Mouse (Mus musculus): Measurements from ENCODE around the gene Crebl2. TPM values are rescaled to one million over a fixed set of nuclear protein-coding genes. Genes with fewer than 3 reads are reported as not detected.

The Crebl2 gene
- polyA plus RNA-seq, 1 experiment from 2014 or later = 3.0 TPM

- WGBS = 79% methylated on average over 5 of the region's 5 CpGs
- no peak for ATAC-seq (ENCODE audit: low FRiP score)
- H3K27ac ChIP-seq = no peak overlapping the region
Observed at GRCm38 (mm10) chr6:134879556-134879955, 49.6 kb downstream of the Crebl2 start.

GRCm38 (mm10) chr6:134880046-134880445, 50.1 kb downstream of the Crebl2 start:
- Histone ChIP-seq H3K4me2 (replicated peaks) (no peak overlapping the region), H3K9ac (no peak overlapping the region), H3K36me3 (peaks cover 12% of the 10 kb centered on the region), H3K4me3 (no peak overlapping the region), H3K27me3 (no peaks in the 10 kb centered on the region), H3K4me1 (peaks cover 29% of the 10 kb centered on the region), H3K9me3 (replicated peaks) (no peaks in the 10 kb centered on the region), H3K27ac (0 out of 2 replicates have a peak overlapping the region, but pooled peaks have one; percentile 2)
- 44% methylated on average over 2 of the region's 2 CpGs for WGBS
- ATAC-seq (ENCODE audit: low FRiP score) = no peak

More at GRCm38 (mm10) chr6:134879556-134879955, 49.6 kb downstream of the Crebl2 start:
- Histone ChIP-seq H3K36me3 (peaks cover 12% of the 10 kb centered on the region), H3K4me2 (replicated peaks) (no peak overlapping the region), H3K27me3 (no peaks in the 10 kb centered on the region), H3K4me3 (no peak overlapping the region), H3K4me1 (peaks cover 24% of the 10 kb centered on the region), H3K9ac (no peak overlapping the region), H3K9me3 (replicated peaks) (no peaks in the 10 kb centered on the region)

- Histone ChIP-seq H3K9me3 (replicated peaks) (no peaks in the 10 kb centered on the region), H3K4me1 (peaks cover 53% of the 10 kb centered on the region), H3K27me3 (no peaks in the 10 kb centered on the region), H3K9ac (no peak overlapping the region), H3K36me3 (peaks cover 4% of the 10 kb centered on the region), H3K27ac (no peak overlapping the region), H3K4me3 (no peak overlapping the region), H3K4me2 (replicated peaks) (no peak overlapping the region)
- WGBS = 84% methylated on average over 4 of the region's 4 CpGs
- no peak for ATAC-seq (ENCODE audit: low FRiP score)
Observed at GRCm38 (mm10) chr6:134883661-134884060, 53.7 kb downstream of the Crebl2 start.

GRCm38 (mm10) chr6:134885515-134885914, 55.6 kb downstream of the Crebl2 start:
- 91% methylated on average over 2 of the region's 2 CpGs for WGBS
- Histone ChIP-seq H3K36me3 (peaks cover 4% of the 10 kb centered on the region), H3K9me3 (replicated peaks) (no peaks in the 10 kb centered on the region), H3K27me3 (no peaks in the 10 kb centered on the region), H3K9ac (no peak overlapping the region; the same call in 1 of the 2 replicates), H3K4me1 (peaks cover 51% of the 10 kb centered on the region), H3K4me2 (replicated peaks) (peak overlapping the region; percentile 59), H3K27ac (no peak overlapping the region), H3K4me3 (no peak overlapping the region)
- ATAC-seq (ENCODE audit: low FRiP score) = no peak

- no peak for ATAC-seq (ENCODE audit: low FRiP score)
- Histone ChIP-seq H3K4me1 (peaks cover 42% of the 10 kb centered on the region), H3K36me3 (peaks cover 4% of the 10 kb centered on the region), H3K4me3 (peak overlapping the region; percentile 49), H3K27me3 (no peaks in the 10 kb centered on the region), H3K4me2 (replicated peaks) (peak overlapping the region; percentile 59), H3K9me3 (replicated peaks) (no peaks in the 10 kb centered on the region), H3K27ac (no peak overlapping the region), H3K9ac (peak overlapping the region; percentile 73)
- 81% methylated on average over 8 of the region's 8 CpGs for WGBS
Observed at GRCm38 (mm10) chr6:134886475-134886874, 56.5 kb downstream of the Crebl2 start.

- H3K27me3 ChIP-seq = no peaks in the 10 kb centered on the region
- peaks cover 41% of the 10 kb centered on the region for H3K4me1 ChIP-seq
- WGBS = 16% methylated on average over 5 of the region's 5 CpGs
- peaks cover 2% of the 10 kb centered on the region for H3K36me3 ChIP-seq
- peak; percentile 29; the same call in 1 of the 2 replicates for ATAC-seq (ENCODE audit: low FRiP score)
- H3K27ac ChIP-seq = peak overlapping the region; percentile 94
- H3K9ac ChIP-seq = peak overlapping the region; percentile 73
- H3K9me3 ChIP-seq (replicated peaks) = no peaks in the 10 kb centered on the region
- peak overlapping the region; percentile 59 for H3K4me2 ChIP-seq (replicated peaks)
- H3K4me3 ChIP-seq = peak overlapping the region; percentile 49
Observed at GRCm38 (mm10) chr6:134887008-134887407, 57.1 kb downstream of the Crebl2 start.

GRCm38 (mm10) chr6:134887711-134888449, 57.9 kb downstream of the Crebl2 start:
- peak; percentile 93 for ATAC-seq (ENCODE audit: low FRiP score)
- H3K4me1 ChIP-seq = peaks cover 41% of the 10 kb centered on the region
- H3K27ac ChIP-seq = peak overlapping the region; percentile 94
- no peaks in the 10 kb centered on the region for H3K9me3 ChIP-seq (replicated peaks)
- peak overlapping the region; percentile 49 for H3K4me3 ChIP-seq
- WGBS = under 1% methylated on average over 10 of the region's 10 CpGs
- no peaks in the 10 kb centered on the region for H3K27me3 ChIP-seq
- H3K9ac ChIP-seq = peak overlapping the region; percentile 73
- no peaks in the 10 kb centered on the region for H3K36me3 ChIP-seq
- peak overlapping the region; percentile 59 for H3K4me2 ChIP-seq (replicated peaks)

GRCm38 (mm10) chr6:134888563-134889017, 58.6 kb downstream of the Crebl2 start:
- H3K4me1 ChIP-seq = peaks cover 41% of the 10 kb centered on the region
- H3K4me3 ChIP-seq = no peak overlapping the region
- H3K36me3 ChIP-seq = no peaks in the 10 kb centered on the region
- peak overlapping the region; percentile 94 for H3K27ac ChIP-seq
- ATAC-seq (ENCODE audit: low FRiP score) = peak; percentile 80
- no peaks in the 10 kb centered on the region for H3K27me3 ChIP-seq
- no peak overlapping the region for H3K9ac ChIP-seq
- peak overlapping the region; percentile 59 for H3K4me2 ChIP-seq (replicated peaks)
- WGBS = 2% methylated on average over 4 of the region's 4 CpGs
- H3K9me3 ChIP-seq (replicated peaks) = no peaks in the 10 kb centered on the region

- Histone ChIP-seq H3K27ac (no peak overlapping the region), H3K27me3 (no peaks in the 10 kb centered on the region), H3K4me3 (no peak overlapping the region), H3K9me3 (replicated peaks) (no peaks in the 10 kb centered on the region), H3K4me2 (replicated peaks) (no peak overlapping the region), H3K36me3 (no peaks in the 10 kb centered on the region), H3K9ac (no peak overlapping the region), H3K4me1 (peaks cover 35% of the 10 kb centered on the region)
- 76% methylated on average over 1 of the region's 1 CpGs for WGBS
- no peak for ATAC-seq (ENCODE audit: low FRiP score)
Observed at GRCm38 (mm10) chr6:134889763-134890162, 59.8 kb downstream of the Crebl2 start.

- H3K27ac ChIP-seq = no peak overlapping the region
- no peaks in the 10 kb centered on the region for H3K36me3 ChIP-seq
- H3K4me3 ChIP-seq = no peak overlapping the region
- H3K9ac ChIP-seq = no peak overlapping the region
- no peak for ATAC-seq (ENCODE audit: low FRiP score)
- 85% methylated on average over 7 of the region's 7 CpGs for WGBS
- no peaks in the 10 kb centered on the region for H3K27me3 ChIP-seq
- peaks cover 28% of the 10 kb centered on the region for H3K4me1 ChIP-seq
- H3K9me3 ChIP-seq (replicated peaks) = no peaks in the 10 kb centered on the region
- H3K4me2 ChIP-seq (replicated peaks) = no peak overlapping the region
Observed at GRCm38 (mm10) chr6:134890436-134890835, 60.5 kb downstream of the Crebl2 start.

- no peak for ATAC-seq (ENCODE audit: low FRiP score)
- Histone ChIP-seq H3K4me1 (peaks cover 8% of the 10 kb centered on the region; the same call in 1 of the 2 replicates), H3K27me3 (no peaks in the 10 kb centered on the region), H3K4me2 (replicated peaks) (peak overlapping the region; percentile 75), H3K27ac (no peak overlapping the region), H3K9me3 (replicated peaks) (no peaks in the 10 kb centered on the region), H3K4me3 (peak overlapping the region; percentile 57), H3K9ac (0 out of 2 replicates have a peak overlapping the region, but pooled peaks have one; percentile 85), H3K36me3 (no peaks in the 10 kb centered on the region)
- 57% methylated on average over 15 of the region's 15 CpGs for WGBS
Observed at GRCm38 (mm10) chr6:134896570-134897436, 66.8 kb downstream of the Crebl2 start.

GRCm38 (mm10) chr6:134897443-134898094, 67.6 kb downstream of the Crebl2 start:
- H3K36me3 ChIP-seq = no peaks in the 10 kb centered on the region
- H3K9me3 ChIP-seq (replicated peaks) = no peaks in the 10 kb centered on the region
- peaks cover 8% of the 10 kb centered on the region; the same call in 1 of the 2 replicates for H3K4me1 ChIP-seq
- peak overlapping the region; percentile 100 for H3K27ac ChIP-seq
- WGBS = under 1% methylated on average over 38 of the region's 38 CpGs
- H3K27me3 ChIP-seq = no peaks in the 10 kb centered on the region
- peak overlapping the region; percentile 85 for H3K9ac ChIP-seq
- H3K4me2 ChIP-seq (replicated peaks) = peak overlapping the region; percentile 75
- H3K4me3 ChIP-seq = peak overlapping the region; percentile 57
- ATAC-seq (ENCODE audit: low FRiP score) = peak; percentile 92

All from hindbrain, embryonic 12.5 days (tissue).